Mouse (Mus musculus): ENCODE results near the gene Efna2. TPM values are rescaled to one million over a fixed set of nuclear protein-coding genes. Genes with fewer than 3 reads are reported as not detected.

Efna2 gene
- polyA plus RNA-seq, 1 experiment from 2014 or later, result 8.5 TPM

GRCm38 (mm10) chr10:80136952-80137625 lies 42.2 kb upstream of the Efna2 start:
- 3% methylated on average over 28 of the region's 29 CpGs for WGBS
- H3K9me3 ChIP-seq, result no peaks in the 10 kb centered on the region
- H3K4me2 ChIP-seq, result peak overlapping the region; percentile 99
- peaks cover 66% of the 10 kb centered on the region for H3K4me1 ChIP-seq
- peak overlapping the region; percentile 73 for H3K4me3 ChIP-seq
- H3K27ac ChIP-seq (replicated peaks), result no peak overlapping the region
- peak overlapping the region; percentile 89 for H3K9ac ChIP-seq
- H3K27me3 ChIP-seq (replicated peaks), result peaks cover 54% of the 10 kb centered on the region
- H3K36me3 ChIP-seq, result peaks cover 15% of the 10 kb centered on the region
- no peak for ATAC-seq (ENCODE audit: extremely low read depth, insufficient number of reproducible peaks, low FRiP score, low TSS enrichment)

- WGBS, result 8% methylated on average over 31 of the region's 33 CpGs
- no peak for ATAC-seq (ENCODE audit: extremely low read depth, insufficient number of reproducible peaks, low FRiP score, low TSS enrichment)
- H3K4me3 ChIP-seq, result peak overlapping the region; percentile 73
- H3K9ac ChIP-seq, result peak overlapping the region; percentile 89
- no peak overlapping the region for H3K27ac ChIP-seq (replicated peaks)
- H3K36me3 ChIP-seq, result peaks cover 7% of the 10 kb centered on the region; the same call in 1 of the 2 replicates
- peaks cover 67% of the 10 kb centered on the region for H3K4me1 ChIP-seq
- no peaks in the 10 kb centered on the region for H3K9me3 ChIP-seq
- H3K27me3 ChIP-seq (replicated peaks), result peaks cover 54% of the 10 kb centered on the region
- H3K4me2 ChIP-seq, result peak overlapping the region; percentile 99
Observed at GRCm38 (mm10) chr10:80137626-80138552, 41.4 kb upstream of the Efna2 start.

GRCm38 (mm10) chr10:80138553-80139438 lies 40.5 kb upstream of the Efna2 start, which contains the start of gene Atp5d:
Gene Atp5d, plus strand, starts transcription at chr10:80138632.
- Histone ChIP-seq H3K27me3 (replicated peaks) (peaks cover 54% of the 10 kb centered on the region), H3K9me3 (no peaks in the 10 kb centered on the region), H3K4me3 (peak within 1 kb of the TSS; percentile 73), H3K4me1 (peaks cover 67% of the 10 kb centered on the region), H3K4me2 (peak within 1 kb of the TSS; percentile 99), H3K27ac (replicated peaks) (peak within 1 kb of the TSS; percentile 61), H3K9ac (peak within 1 kb of the TSS; percentile 89), H3K36me3 (peaks cover 10% of the 10 kb centered on the region)
- under 1% methylated on average over 85 of the region's 94 CpGs for WGBS
- ATAC-seq (ENCODE audit: extremely low read depth, insufficient number of reproducible peaks, low FRiP score, low TSS enrichment), result no peak

- Histone ChIP-seq H3K27me3 (replicated peaks) (peaks cover 53% of the 10 kb centered on the region), H3K36me3 (peaks cover 17% of the 10 kb centered on the region), H3K9ac (peak overlapping the region; percentile 89), H3K9me3 (no peaks in the 10 kb centered on the region), H3K4me3 (peak overlapping the region; percentile 73), H3K27ac (replicated peaks) (peak overlapping the region; percentile 61; the same call in 1 of the 2 replicates), H3K4me1 (peaks cover 68% of the 10 kb centered on the region), H3K4me2 (peak overlapping the region; percentile 99)
- WGBS, result 0% methylated on average over 10 of the region's 10 CpGs
- ATAC-seq (ENCODE audit: extremely low read depth, insufficient number of reproducible peaks, low FRiP score, low TSS enrichment), result no peak
Observed at GRCm38 (mm10) chr10:80139439-80139775, 39.9 kb upstream of the Efna2 start.

- peak overlapping the region; percentile 74; the same call in 1 of the 2 replicates for H3K9ac ChIP-seq
Observed at GRCm38 (mm10) chr10:80139975-80140665, 39.2 kb upstream of the Efna2 start.

GRCm38 (mm10) chr10:80140666-80141035 lies 38.6 kb upstream of the Efna2 start, which contains the start of gene Cbarp:
Gene Cbarp, minus strand, starts transcription at chr10:80140835.
- ATAC-seq (ENCODE audit: extremely low read depth, insufficient number of reproducible peaks, low FRiP score, low TSS enrichment), result no peak
- Histone ChIP-seq H3K4me3 (peak within 1 kb of the TSS; percentile 79), H3K27me3 (replicated peaks) (peaks cover 40% of the 10 kb centered on the region), H3K4me2 (peak within 1 kb of the TSS; percentile 99), H3K27ac (replicated peaks) (peak within 1 kb of the TSS; percentile 87), H3K9me3 (no peaks in the 10 kb centered on the region), H3K9ac (peak within 1 kb of the TSS; percentile 89), H3K36me3 (peaks cover 25% of the 10 kb centered on the region), H3K4me1 (peaks cover 77% of the 10 kb centered on the region)
- 69% methylated on average over 10 of the region's 10 CpGs for WGBS

More at GRCm38 (mm10) chr10:80139975-80140665, 39.2 kb upstream of the Efna2 start:
- Histone ChIP-seq H3K4me2 (peak overlapping the region; percentile 99), H3K4me3 (peak overlapping the region; percentile 73; the same call in 1 of the 2 replicates), H3K27me3 (replicated peaks) (peaks cover 46% of the 10 kb centered on the region), H3K36me3 (peaks cover 19% of the 10 kb centered on the region), H3K9me3 (no peaks in the 10 kb centered on the region), H3K4me1 (peaks cover 72% of the 10 kb centered on the region), H3K27ac (replicated peaks) (peak overlapping the region; percentile 87; the same call in 1 of the 2 replicates)
- 77% methylated on average over 11 of the region's 11 CpGs for whole genome bisulfite sequencing
- no peak for ATAC-seq (ENCODE audit: extremely low read depth, insufficient number of reproducible peaks, low FRiP score, low TSS enrichment)

GRCm38 (mm10) chr10:80141243-80141642 lies 38.0 kb upstream of the Efna2 start:
- Histone ChIP-seq H3K9ac (peak overlapping the region; percentile 74), H3K36me3 (peaks cover 30% of the 10 kb centered on the region), H3K4me2 (peak overlapping the region; percentile 91), H3K27ac (replicated peaks) (peak overlapping the region; percentile 87), H3K4me1 (peaks cover 83% of the 10 kb centered on the region), H3K4me3 (peak overlapping the region; percentile 79), H3K27me3 (replicated peaks) (peaks cover 34% of the 10 kb centered on the region), H3K9me3 (no peaks in the 10 kb centered on the region)
- WGBS, result 1% methylated on average over 29 of the region's 29 CpGs
- peak; percentile 64 for ATAC-seq (ENCODE audit: extremely low read depth, insufficient number of reproducible peaks, low FRiP score, low TSS enrichment)

GRCm38 (mm10) chr10:80141786-80142529 lies 37.3 kb upstream of the Efna2 start:
- H3K9ac ChIP-seq, result peak overlapping the region; percentile 97
- peak overlapping the region; percentile 79 for H3K4me3 ChIP-seq
- ATAC-seq (ENCODE audit: extremely low read depth, insufficient number of reproducible peaks, low FRiP score, low TSS enrichment), result peak; percentile 79
- peak overlapping the region; percentile 93 for H3K27ac ChIP-seq (replicated peaks)
- peak overlapping the region; percentile 91 for H3K4me2 ChIP-seq
- H3K36me3 ChIP-seq, result peaks cover 38% of the 10 kb centered on the region
- WGBS, result under 1% methylated on average over 43 of the region's 43 CpGs
- peaks cover 84% of the 10 kb centered on the region for H3K4me1 ChIP-seq
- peaks cover 27% of the 10 kb centered on the region for H3K27me3 ChIP-seq (replicated peaks)
- H3K9me3 ChIP-seq, result no peaks in the 10 kb centered on the region

GRCm38 (mm10) chr10:80142530-80142925 lies 36.8 kb upstream of the Efna2 start:
- 0% methylated on average over 15 of the region's 15 CpGs for WGBS
- H3K27me3 ChIP-seq (replicated peaks), result peaks cover 22% of the 10 kb centered on the region
- peaks cover 84% of the 10 kb centered on the region for H3K4me1 ChIP-seq

More at GRCm38 (mm10) chr10:80142530-80142925, 36.8 kb upstream of the Efna2 start:
- Histone ChIP-seq H3K4me3 (peak overlapping the region; percentile 79), H3K9ac (peak overlapping the region; percentile 97), H3K9me3 (no peaks in the 10 kb centered on the region), H3K4me2 (peak overlapping the region; percentile 91), H3K36me3 (peaks cover 38% of the 10 kb centered on the region), H3K27ac (replicated peaks) (peak overlapping the region; percentile 93)
- ATAC-seq (ENCODE audit: extremely low read depth, insufficient number of reproducible peaks, low FRiP score, low TSS enrichment), result 0 out of 2 replicates have a peak, but pooled peaks have one; percentile 0
